In genomic region chr13:95960477-95961185, GRCm38 (mm10) we compare ENCODE assay signal across 8 mouse cellular contexts.
DNase-seq lines count a peak whose midpoint lies in the region; ATAC-seq and TF ChIP-seq lines count a peak whose summit lies in the region.

No protein-coding gene starts in this region.

- H3K36me3 ChIP-seq in kidney, adult 2 months (ENCODE audit: control insufficient read depth, insufficient read depth, low read length) = no peaks in the 10 kb centered on the region
- no peaks in the 10 kb centered on the region for H3K36me3 ChIP-seq in embryonic facial prominence, embryonic 11.5 days (replicated peaks; ENCODE audit: control insufficient read depth, insufficient read depth, low read depth, low read length)
- no peaks in the 10 kb centered on the region for H3K36me3 ChIP-seq in limb, embryonic 11.5 days (ENCODE audit: control insufficient read depth, insufficient read depth, low read length)

- no peak for TF ChIP-seq POLR2A in kidney, adult 2 months (IDR thresholded peaks at IDR 0.05; ENCODE audit: low read depth, low read length)

- no peaks in the 10 kb centered on the region for H3K4me1 ChIP-seq in kidney, adult 2 months (ENCODE audit: control insufficient read depth, insufficient read depth, low read length)
- H3K4me1 ChIP-seq in embryonic facial prominence, embryonic 11.5 days (ENCODE audit: control insufficient read depth, insufficient read depth, low read length) = peaks cover 3% of the 10 kb centered on the region
- peaks cover 8% of the 10 kb centered on the region; the same call in 1 of the 2 replicates for H3K4me1 ChIP-seq in limb, embryonic 11.5 days (ENCODE audit: control insufficient read depth, insufficient read depth, low read length)

- no peaks in the 10 kb centered on the region; the same call in 1 of the 2 replicates for H3K27me3 ChIP-seq in kidney, adult 2 months (replicated peaks; ENCODE audit: control insufficient read depth, insufficient read depth, low read length)
- H3K27me3 ChIP-seq in embryonic facial prominence, embryonic 11.5 days (ENCODE audit: control insufficient read depth, insufficient read depth, low read length) = no peaks in the 10 kb centered on the region
- no peaks in the 10 kb centered on the region for H3K27me3 ChIP-seq in limb, embryonic 11.5 days (ENCODE audit: control insufficient read depth, insufficient read depth, low read length)

- DNase-seq in kidney, adult 2 months = no peak
- DNase-seq in kidney, postnatal 36 days = no peak
- DNase-seq in embryonic facial prominence, embryonic 11.5 days (ENCODE audit: low spot score) = peak; percentile 21
- DNase-seq in limb, embryonic 11.5 days (ENCODE audit: low spot score) = peak; percentile 30
- peak; percentile 83 for DNase-seq in naive thymus-derived CD4-positive, alpha-beta T cell, adult 2 months (ENCODE audit: low read depth)
- DNase-seq in retina, embryonic 14.5 days (ENCODE audit: low spot score) = no peak
- no peak for DNase-seq in left cerebral cortex, adult 9 months (ENCODE audit: low spot score in 2 of 2)
- no peak for DNase-seq in urinary bladder, postnatal 4 days (ENCODE audit: low spot score in 2 of 2)

- no peak for TF ChIP-seq CTCF in kidney, adult 2 months (conservative IDR thresholded peaks at IDR 0.05; ENCODE audit: insufficient read depth, insufficient read length, low read depth, low read length)

- peak overlapping the region; percentile 68 for H3K4me2 ChIP-seq in embryonic facial prominence, embryonic 11.5 days (ENCODE audit: low read depth, low read length)
- peak overlapping the region; percentile 73 for H3K4me2 ChIP-seq in limb, embryonic 11.5 days (ENCODE audit: low read depth, severe bottlenecking)

- WGBS in kidney, adult 2 months = 8% methylated on average over 10 of the region's 10 CpGs
- WGBS in embryonic facial prominence, embryonic 11.5 days = 6% methylated on average over 10 of the region's 10 CpGs
- WGBS in limb, embryonic 11.5 days = 2% methylated on average over 10 of the region's 10 CpGs

- H3K9me3 ChIP-seq in embryonic facial prominence, embryonic 11.5 days (replicated peaks; ENCODE audit: control insufficient read depth, low read length) = no peaks in the 10 kb centered on the region
- no peaks in the 10 kb centered on the region for H3K9me3 ChIP-seq in limb, embryonic 11.5 days (ENCODE audit: control insufficient read depth, low read length)

- H3K9ac ChIP-seq in embryonic facial prominence, embryonic 11.5 days (replicated peaks; ENCODE audit: low read length) = peak overlapping the region; percentile 46
- H3K9ac ChIP-seq in limb, embryonic 11.5 days (ENCODE audit: low read length) = peak overlapping the region; percentile 41; the same call in 1 of the 2 replicates

- ATAC-seq in embryonic facial prominence, embryonic 11.5 days (replicated peaks; ENCODE audit: insufficient number of reproducible peaks, low FRiP score, low TSS enrichment, low read depth) = no peak
- no peak for ATAC-seq in limb, embryonic 11.5 days (ENCODE audit: insufficient number of reproducible peaks, low FRiP score, low TSS enrichment, low read depth)

- H3K27ac ChIP-seq in kidney, adult 2 months (ENCODE audit: insufficient read depth, low read depth, low read length) = no peak overlapping the region; the same call in 1 of the 2 replicates
- H3K27ac ChIP-seq in embryonic facial prominence, embryonic 11.5 days (replicated peaks; ENCODE audit: low read depth, low read length) = no peak overlapping the region
- no peak overlapping the region for H3K27ac ChIP-seq in limb, embryonic 11.5 days (replicated peaks; ENCODE audit: low read depth, low read length)

- H3K4me3 ChIP-seq in kidney, adult 2 months (ENCODE audit: insufficient read depth, low read depth, low read length) = peak overlapping the region; percentile 45; the same call in 1 of the 2 replicates
- H3K4me3 ChIP-seq in embryonic facial prominence, embryonic 11.5 days (ENCODE audit: low read depth, low read length) = peak overlapping the region; percentile 29
- peak overlapping the region; percentile 30 for H3K4me3 ChIP-seq in limb, embryonic 11.5 days (ENCODE audit: low read depth, low read length)

Comparison
In these comparisons a context has a peak if more than half of its experiments do, and no peak if none do; other contexts are left out.
1. DNase-seq: peak in embryonic facial prominence, embryonic 11.5 days (single experiment), limb, embryonic 11.5 days (single experiment) and naive thymus-derived CD4-positive, alpha-beta T cell, adult 2 months (single experiment); none in kidney, adult 2 months (single experiment), kidney, postnatal 36 days (0 of 2), retina, embryonic 14.5 days (single experiment), left cerebral cortex, adult 9 months (0 of 2) and urinary bladder, postnatal 4 days (0 of 2).
2. Peak in every context shown above with its lines, with median percentiles within 50 percentile points of each other: H3K4me3 ChIP-seq.